Mouse (Mus musculus) mouse trophoblast stem cell (cell line): ENCODE results near the gene Brix1.
"Not testable (repeated sequence)": the region's sequence is repeated elsewhere in the genome, so short reads cannot be mapped to it uniquely, and the experiment has no call there.

ENCODE experiments used
- in situ Hi-C, 2 experiments: fragments of 300-500 bp; cut with MseI, MboI; formaldehyde crosslinking; loops; 2 replicates in 1 of 2; 3 replicates in 1 of 2; pipeline ENCODE4 v1.15.1; 2025

Brix1 gene

DNA sequence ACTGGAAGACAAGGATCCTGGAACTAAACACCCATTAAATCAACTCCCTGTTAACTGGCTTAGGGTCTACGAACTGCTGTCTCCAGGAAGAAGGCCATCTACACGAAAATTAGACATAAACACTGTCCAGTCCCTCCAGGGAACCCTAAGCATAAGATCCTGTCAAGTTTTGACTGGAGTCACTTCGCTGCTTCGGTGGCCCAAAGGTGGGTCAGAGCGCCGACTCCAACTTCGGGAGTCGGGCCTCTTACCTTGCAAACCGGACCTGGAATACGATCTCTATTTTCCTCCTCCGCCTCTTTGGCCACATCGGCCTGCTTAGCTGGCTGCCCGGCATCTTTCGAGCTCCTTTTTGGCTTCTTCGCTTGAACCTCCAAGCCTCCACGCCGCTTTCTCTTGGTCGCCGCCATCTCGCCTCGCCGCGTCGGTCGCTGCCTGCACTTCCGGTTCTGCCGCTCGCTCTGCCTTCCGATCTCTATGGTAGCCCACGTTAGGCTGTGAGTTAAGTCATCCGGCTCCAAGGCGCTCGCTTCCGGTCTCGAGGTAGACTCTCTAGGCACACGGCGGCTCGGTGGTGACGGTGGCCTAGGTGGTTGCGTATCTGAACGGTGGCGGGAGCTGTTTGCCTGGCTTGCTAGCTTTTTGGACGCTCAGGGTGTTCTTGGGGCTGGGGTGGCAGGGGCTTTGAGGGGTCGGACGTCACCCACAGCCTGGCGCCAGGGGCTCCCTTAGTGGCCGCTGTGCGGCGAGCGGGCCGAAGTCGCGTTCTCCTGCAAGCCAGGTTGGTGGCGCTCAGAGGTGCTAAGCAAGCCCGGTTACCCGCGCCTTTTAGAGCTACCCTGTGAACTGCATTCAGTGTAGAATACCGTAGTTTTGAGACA lies at the start of gene Brix1, which contains the start of gene Rad1:
Gene Brix1, minus strand, starts transcription at position 464 of the 881 bp plus-strand sequence.
Gene Rad1, plus strand, starts transcription at position 535 of the 881 bp plus-strand sequence.
- in situ Hi-C loops = no loop called here

DNA sequence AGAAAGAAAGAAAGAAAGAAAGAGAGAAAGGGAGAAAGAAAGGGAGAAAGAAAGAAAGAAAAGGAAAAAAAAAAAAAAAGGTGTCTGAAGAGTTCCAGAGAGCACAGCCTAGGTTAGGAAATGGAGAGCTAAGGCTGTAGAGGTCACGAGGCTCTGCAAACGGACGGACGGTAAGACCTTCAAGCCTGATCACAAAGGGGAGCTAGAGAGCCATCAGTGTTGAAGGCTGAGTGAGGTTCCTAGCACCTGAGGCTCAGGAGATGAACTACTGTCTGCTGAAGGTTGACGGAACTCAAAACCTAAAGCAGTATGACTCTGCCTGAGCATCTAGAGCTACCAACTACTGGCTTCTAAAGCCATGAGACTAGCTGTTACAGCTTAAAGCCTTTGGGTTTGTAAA lies 48.8 kb upstream of the Brix1 start:
- in situ Hi-C loops = no loop called here

DNA sequence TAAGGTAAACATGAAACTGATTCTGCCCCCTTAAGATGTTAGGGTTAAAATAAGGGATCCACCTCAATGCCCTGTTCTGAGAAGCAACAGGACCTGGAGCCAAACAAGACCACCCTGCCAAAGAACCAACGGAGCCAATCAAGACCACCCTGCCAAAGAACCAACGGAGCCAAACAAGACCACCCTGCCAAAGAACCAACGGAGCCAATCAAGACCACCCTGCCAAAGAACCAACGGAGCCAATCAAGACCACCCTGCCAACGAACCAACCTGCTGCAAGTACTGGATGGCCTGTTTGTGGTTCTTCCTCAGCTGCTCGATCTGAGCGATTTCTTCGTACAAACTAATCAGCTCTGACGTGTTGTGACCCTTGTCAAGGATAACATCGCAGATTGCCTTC lies 47.6 kb upstream of the Brix1 start:
- in situ Hi-C loops = not testable (repeated sequence)

DNA sequence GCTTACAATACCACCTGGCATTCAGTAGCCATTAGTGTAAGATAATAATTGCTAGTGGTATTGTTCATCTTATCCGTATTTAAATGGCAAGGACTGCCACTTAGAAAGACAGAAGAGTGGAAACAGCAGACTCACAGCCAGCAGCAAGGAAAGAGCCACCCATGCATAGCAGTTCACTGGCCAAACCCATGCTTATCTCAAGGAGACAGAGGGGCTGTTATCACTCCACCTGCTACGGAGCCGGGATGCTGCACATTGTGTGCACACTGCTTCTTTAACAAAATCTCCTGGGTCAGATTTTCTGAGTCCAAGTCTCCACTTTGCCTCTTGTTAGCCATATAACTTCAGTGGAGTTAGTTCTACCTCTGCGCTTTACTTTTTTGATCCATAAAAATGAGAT lies 45.6 kb upstream of the Brix1 start:
- in situ Hi-C loops = no loop called here

DNA sequence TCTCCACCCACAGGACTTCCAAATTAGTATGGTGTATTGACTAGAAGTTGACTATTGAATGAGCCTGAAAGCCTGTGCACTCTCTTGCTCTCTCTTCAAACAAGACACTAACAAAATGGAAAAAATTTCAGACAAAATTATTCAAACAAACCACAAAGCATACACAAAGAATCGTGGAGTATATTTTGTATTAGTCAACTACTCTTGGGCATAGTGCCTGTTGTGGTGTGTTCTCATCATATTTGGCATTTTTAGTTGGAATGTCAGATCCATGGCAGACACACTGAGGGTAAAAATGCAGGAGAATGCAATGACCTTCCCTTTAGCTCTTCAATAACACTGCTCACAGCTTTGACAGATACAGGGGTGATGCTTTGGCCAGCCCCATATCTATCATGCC lies 40.1 kb upstream of the Brix1 start:
- in situ Hi-C loops = no loop called here

DNA sequence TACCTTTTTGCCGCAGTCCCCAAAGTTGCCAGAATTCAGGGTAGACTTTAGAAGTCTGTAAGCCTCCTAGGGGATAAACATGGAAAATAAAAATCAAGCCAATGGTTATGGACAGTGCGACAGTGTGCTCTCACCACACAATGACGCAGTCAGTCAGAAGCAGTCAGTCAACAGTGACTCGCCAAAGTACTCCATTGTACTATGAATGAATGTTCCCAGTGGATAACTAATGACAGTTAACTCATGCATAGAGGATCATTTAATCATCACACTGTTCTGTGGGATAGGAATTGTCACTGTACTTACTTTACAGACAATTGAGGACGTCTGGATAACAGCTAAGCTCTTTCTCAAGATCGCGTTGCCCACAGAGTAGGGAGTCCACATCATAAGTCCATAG lies 29.4 kb upstream of the Brix1 start:
- in situ Hi-C loops = loop anchor here (25.0 kb wide), 1 partner anchor 372 kb away; no protein-coding TSS in a partner anchor

DNA sequence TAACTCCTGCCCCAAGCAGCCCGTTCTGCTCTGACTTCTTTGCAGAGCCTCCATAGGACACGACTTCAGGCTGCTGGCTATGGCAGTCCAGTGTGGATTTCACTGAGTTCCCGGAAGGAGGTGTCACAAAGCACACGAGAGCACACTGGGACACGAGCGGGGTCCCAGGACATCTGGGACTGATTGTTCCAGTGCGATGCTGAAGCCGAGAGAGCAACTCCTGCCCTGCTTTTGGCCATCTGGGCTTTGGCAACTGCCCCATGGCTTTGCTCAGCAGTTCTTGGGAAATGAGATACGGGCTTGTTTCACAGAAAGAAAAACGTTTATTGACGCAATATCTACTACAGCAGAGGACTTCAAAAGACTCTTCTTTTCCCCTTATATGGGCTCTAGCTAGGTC lies 20.4 kb upstream of the Brix1 start:
- in situ Hi-C loops = loop anchor here (25.0 kb wide), 1 partner anchor 381 kb away; no protein-coding TSS in a partner anchor

DNA sequence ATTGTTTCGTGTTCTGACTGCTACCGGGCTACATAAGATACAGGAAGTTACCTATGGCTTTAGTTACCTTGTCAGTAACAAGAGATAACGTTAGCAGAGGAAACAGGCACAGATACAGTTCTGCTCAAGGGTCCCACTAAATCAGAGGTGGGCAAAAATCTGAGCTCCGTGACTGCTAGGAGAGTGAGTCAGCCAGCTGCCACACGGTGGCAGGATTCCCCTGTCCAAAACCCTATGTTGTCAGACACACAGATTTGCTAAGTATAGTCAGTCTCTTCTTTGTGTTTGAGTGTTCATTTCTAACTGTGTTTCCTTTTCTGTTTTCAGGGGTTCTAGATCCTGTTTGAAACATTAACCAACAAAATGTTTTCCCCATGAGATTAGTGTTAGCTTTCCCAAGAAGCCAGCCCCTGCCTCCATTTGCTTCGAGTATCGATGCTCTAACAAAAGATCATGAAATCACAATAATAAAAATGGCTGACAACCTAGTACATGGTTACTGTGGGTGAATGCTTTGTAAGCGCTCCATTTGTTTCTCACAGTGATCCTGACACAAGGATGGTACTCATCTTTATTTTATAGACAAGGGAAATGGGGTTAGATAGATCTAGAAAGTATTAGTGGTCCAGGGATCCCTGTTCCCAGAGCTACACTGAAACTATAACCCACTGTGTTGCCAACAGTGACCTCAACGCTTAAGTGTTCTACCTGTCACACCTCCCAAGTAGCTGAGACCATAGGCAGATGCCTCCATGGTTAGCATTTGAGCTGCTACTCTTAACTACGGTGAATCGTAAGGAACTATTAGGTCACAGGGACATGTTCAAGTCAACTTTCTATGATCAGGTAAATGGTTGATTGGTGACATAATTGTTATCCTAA lies 15.3 kb upstream of the Brix1 start:
- in situ Hi-C loops = loop anchor here (25.0 kb wide), 1 partner anchor 386 kb away; no protein-coding TSS in a partner anchor

DNA sequence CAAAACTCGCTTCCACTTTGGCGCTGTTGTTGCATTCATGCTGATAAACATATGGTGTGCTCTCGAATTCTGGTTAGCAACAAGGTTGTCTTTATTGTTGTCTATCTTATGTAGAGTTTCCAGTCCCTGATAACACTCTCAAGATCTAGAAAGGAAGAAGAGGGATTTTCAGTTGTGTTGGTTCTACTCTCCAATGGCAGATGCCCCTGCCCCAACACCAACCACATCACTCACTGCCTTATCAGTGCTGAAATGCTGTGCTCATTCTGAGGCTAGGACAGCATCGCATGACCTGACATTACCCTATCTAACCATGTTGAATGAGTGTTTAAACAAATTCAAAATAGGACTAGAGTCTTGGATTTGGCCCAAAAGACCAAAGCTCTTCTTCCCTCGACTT lies 14.3 kb upstream of the Brix1 start:
- in situ Hi-C loops = loop anchor here (25.0 kb wide), 1 partner anchor 387 kb away; no protein-coding TSS in a partner anchor

DNA sequence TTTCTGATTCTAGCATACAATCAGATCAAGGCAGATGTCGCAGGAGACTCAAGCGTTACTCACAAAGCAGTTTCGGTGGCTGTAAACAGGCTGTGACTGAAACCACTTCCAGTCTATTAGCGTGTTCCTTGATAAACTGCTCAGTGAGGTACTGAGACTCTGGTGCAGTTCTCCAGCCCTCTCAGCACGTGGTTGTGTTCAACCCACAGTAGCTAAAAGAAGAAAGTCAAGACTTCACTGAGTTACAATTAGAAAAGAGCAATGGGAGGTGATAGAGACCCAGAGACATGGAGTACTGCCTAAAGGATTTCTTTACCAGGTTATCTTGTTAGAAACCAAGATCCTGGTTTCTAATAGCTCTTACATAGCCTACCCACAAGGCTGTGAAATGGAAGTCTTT lies 13.8 kb upstream of the Brix1 start:
- in situ Hi-C loops = no loop called here

DNA sequence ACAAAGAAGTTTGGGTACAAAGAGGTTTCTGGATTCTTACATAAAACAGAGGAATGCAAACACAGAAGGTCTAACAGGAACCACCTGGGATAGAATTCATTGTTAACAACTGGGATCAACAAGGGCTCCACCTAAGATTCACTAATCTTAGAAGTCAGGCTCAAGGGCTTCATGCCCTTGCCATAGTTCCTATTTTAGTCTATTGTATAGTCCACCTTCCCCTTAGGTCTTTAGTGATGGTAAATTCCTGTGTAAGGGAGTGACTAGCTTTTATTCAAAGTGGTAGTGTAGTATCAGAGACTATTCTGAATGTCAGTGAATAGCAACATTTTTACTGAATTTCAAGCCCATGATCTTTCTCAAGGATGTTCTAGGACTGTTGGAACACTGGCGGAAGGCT lies 10.9 kb upstream of the Brix1 start:
- in situ Hi-C loops = not testable (repeated sequence)

DNA sequence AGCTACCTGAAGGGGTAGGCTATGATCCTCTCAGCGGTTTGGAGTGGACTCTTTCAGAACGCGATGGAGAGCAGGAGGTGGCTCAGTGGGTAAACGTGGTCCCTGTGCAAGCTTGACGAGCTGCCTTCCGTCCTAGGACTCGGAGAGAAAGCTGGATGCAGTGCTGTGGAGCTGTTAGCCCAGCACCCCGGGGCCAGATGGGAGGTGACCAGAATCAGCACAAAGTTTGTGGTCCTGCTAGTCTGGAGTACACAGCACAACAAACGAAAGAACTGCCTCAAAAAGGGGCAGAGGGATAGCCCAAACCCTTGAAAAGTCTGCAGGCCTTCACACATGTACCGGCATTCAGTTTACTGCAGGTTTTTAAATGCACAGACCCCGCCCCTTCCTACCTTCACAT lies 10.2 kb upstream of the Brix1 start:
- in situ Hi-C loops = no loop called here

DNA sequence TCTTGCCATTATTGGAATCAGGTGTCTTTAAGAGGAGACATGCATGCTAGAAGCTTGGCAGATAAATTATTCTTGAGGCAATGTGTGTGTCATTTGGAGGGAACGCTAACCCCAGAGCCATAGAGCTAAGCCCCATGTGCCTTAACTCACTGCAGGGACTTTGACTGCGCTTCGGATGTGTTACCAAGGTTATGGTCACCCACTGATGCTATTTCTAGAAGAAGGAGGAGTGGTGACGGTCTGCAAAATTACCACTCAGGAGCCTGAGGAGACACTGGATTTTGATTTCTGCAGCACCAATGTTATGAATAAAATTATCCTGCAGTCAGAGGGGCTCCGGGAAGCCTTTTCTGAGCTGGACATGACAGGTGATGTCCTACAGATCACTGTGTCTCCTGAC lies 4.4 kb upstream of the Brix1 start:
- in situ Hi-C loops = no loop called here

DNA sequence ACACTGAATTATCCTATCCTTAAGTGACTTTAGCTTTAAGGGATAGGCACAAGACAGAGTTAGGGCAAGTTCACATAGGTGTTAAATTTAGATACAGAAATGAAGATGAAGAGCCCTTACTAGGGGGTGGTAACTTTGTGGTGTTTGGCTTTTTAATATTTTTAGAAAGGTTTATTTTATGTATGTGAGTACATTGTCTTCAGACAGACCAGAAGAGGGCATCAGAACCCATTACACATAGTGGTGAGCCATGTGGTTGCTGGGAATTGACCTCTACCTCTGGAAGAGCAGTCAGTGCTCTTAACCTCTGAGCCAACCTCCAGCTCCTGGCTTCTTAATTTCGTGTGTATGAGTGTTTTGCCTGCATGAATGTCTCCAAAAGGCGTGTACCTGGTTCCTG lies 1.5 kb upstream of the Brix1 start:
- in situ Hi-C loops = no loop called here

DNA sequence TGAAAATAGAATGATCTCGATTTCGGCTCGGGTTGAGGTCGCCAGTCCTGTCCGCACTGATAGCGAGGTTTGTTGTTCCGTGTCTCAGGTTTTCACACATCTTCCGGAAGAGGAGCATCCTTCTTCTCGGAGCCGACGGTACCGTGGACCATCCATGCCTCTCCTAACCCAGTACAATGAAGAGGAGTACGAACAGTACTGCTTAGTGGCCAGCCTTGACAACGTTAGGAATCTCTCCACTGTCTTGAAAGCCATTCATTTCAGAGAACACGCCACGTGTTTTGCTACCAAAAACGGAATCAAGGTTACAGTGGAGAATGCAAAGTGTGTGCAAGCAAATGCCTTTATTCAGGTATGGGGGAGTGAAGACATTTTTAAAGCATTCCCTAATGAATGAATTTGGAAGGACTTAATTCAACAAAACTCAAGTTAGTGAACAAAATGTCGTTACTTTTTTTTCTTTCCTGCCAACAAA lies 655 bp upstream of the Brix1 start:
- in situ Hi-C loops = no loop called here

DNA sequence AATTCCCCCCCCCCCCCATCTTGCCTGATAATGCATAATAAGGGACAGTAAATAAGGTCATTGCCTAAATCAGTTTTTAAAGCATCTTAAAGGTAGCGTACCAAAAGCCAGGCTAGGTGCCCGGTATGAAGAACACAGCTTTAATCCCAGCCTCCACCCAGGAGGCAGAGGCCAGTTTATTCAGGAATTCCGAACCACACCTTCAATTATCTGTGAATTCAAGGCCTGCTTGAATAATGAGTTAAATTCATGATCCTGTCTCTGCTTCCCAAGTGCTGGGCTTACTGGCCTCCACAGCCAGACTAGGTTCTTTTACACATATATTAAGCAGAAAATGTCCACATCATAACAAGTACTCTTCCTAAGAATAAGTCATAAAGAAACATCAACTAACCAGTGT lies 14.8 kb downstream of the Brix1 start:
- in situ Hi-C loops = no loop called here

DNA sequence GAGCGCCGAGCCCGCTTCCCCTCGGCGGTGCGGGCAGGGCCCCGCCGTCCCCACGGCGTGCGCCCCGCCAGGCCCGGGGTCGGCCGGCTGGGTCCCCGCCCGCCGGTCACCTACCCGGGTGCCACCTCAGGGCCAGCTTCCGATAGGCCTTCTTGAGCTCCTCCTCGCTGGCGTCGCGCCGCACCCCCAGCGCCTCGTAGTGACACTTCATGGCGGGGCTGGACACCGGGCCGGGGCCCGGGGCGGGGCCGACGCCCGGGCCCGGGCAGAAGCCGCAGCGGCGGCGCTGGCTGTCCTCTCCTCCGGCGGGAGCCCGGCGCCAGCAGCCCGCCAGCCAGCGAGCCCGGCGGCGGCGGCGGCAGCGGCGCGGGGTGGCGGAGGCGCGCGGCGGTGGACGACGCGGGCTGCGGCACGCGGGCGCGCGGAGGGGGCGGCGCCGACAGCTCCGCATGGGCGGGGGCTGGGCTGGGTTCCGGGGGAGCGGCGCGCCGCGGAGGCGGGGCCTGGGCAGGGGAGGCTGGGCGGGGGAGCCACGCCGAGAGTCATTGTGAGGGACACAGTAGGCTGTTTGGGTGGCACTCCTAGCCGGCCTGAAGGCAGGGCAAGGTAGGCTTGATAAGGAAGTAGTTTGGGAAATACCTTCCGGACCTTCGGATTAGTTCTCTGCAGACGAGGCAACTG lies 15.5 kb downstream of the Brix1 start, which contains the start of gene Dnajc21:
Gene Dnajc21, minus strand, starts transcription at position 366 of the 681 bp plus-strand sequence.
- in situ Hi-C loops = no loop called here

DNA sequence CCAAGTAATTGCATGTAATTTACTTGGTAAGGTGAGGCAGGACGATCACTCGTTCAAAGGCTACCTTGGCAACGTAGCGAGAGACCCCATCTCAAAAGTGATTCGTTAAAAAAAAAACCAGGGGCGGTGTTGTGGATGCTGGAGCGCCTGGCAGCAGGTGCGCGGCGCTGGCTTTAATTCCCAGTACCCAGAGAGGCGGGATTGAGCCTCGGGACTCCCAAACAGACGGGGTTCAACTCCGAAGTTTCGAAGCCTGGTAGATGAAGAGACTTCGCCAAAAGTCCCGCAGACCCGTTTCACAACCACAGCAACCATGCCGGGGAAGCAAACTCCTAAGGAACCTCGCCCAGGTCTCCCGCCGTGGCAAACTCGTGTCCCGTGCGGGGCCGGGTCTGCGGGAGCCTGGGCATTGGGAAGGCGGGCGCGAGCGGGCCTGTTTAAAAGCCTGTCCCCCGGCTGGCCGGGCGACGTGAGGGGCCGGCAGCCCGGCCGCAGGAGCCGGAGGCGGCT lies 16.1 kb downstream of the Brix1 start:
- in situ Hi-C loops = no loop called here

DNA sequence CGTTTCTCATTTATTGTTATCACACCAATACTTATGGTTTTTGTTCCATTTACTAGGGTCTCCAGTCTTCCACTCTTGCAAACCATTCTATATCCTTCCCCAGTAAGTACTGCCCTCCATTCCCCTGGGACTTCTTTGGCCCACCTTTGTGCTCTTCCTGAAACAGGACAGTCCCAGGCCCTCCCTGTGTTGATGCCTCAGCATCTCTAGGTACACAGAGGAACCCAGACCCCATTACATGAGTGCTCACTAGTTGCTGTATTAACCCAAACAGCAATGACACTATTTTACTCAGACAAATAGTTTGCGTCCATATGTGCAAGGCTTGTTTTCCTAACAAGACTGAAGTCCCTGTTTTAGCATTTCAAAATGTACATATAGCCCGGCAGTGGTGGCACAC lies 17.0 kb downstream of the Brix1 start:
- in situ Hi-C loops = no loop called here

DNA sequence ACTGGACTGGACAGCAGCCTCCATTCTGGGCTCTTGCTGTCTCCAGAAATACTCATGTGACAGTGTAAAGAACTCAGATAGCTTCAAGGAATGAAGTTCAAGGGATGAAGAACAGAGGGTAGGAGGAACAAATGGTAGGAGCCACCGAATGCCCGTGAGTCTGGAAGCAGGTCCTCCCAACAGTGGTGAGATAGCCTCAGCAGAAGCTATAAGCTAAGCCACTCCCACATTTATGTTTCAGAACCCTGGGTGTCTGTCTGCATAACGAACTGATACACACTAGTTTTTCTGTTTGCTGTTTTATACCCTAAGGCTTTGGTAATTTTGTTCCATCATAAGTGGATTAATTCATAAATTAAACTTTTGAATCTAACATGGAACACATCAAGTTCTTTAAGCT lies 21.1 kb downstream of the Brix1 start:
- in situ Hi-C loops = no loop called here

DNA sequence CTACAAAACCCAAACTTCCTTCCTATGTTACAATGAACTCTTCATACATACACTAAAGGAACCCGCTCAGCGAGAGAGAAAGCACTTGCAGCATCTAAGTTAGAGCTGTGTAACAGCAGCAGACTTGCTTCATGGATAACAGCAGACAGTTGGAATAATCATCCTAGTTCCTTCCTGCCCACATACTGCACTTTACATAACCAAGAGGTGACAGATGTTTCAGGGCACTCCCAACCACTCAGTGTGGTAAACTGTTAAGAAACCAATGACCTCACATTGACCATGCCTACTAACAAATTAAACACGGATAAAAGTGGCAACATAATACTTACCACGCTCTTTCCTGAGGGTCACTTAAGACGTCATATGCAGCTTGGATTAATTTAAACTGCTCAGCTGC lies 22.2 kb downstream of the Brix1 start:
- in situ Hi-C loops = no loop called here
